Mouse (Mus musculus) c-Kit-positive CD71-positive TER-119-negative erythroid progenitor cells, embryonic 14.5 days (primary cell): Measurements from ENCODE around the gene Gm29110.
"Not testable (repeated sequence)": the region's sequence is repeated elsewhere in the genome, so short reads cannot be mapped to it uniquely, and the experiment has no call there.

Experiments used
- DNase-seq: peaks from one replicate; pipeline ENCODE4 v3.0.0-alpha.2; 2013; ENCODE audit warnings: low read depth

The Gm29110 gene

GRCm38 (mm10) chrY:74470231-74470630 is at the start of gene Gm29110:
Gene Gm29110 (plus strand): TSS chrY:74470531.
- not testable (repeated sequence) for DNase-seq
